Mouse (Mus musculus): ENCODE results near the gene Dysf.
"Not testable (repeated sequence)": the region's sequence is repeated elsewhere in the genome, so short reads cannot be mapped to it uniquely, and the experiment has no call there.

Dysf gene

DNA sequence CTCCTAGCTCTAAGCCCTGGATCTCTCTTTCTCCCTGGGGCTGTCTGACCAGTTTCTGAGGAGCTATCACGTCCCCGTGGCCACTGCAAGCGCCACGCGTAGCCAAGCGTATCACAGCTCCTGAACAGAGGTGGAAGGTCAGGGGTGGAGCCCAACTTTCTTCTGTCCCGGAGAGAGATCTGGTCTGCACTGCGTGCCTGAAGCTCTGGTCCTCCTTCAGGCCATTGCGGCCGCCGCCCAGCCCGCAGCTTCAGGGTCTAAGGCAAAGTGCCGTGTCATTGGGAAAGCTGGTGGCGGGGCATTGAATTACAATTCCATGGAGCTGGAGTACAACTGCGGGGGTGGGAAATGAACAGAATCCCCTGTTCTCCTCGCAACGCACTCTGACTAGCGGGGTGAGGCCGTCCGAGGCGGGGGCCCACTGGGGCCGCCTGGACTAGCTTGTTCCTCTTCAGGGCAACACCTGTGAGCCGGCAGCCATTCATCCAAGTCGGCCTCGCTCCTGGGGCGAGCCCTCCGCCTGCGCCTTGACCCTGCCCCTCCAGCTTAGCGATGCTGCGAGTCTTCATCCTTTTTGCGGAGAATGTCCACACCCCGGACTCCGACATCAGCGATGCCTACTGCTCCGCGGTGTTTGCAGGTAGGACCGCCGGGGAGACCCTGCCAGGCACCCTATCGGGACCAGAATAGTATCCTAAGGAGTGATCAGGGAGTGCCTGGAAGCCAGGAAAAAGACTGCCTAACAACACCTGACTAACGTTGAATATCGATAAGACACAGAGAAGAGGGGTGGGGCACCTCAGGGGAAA, at the start of gene Dysf:
Gene Dysf (plus strand): TSS at position 228 of the 809 bp plus-strand sequence.
- DNase-seq (ENCODE audit: extremely low spot score, low read depth, low spot score), result no peak

DNA sequence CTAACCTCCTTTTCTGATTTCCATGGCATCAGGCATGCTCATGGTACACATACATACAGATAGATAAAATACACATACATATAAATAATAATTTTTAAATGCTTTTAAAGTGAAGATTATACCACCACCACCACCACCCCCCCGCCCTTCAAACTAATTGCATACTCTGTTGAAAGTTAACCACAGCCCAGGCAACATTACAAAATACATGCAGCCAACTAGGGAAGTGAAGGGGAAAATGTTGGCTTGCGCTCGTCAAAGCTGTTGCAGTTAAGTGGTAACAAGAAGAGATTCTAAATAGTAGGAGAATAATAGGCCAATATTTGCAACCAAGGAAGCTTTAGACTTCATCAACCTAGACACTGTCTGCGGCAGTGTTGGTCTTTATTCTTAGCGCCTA, 20.7 kb upstream of the Dysf start:
- no peak for DNase-seq (ENCODE audit: extremely low spot score, low read depth, low spot score)

DNA sequence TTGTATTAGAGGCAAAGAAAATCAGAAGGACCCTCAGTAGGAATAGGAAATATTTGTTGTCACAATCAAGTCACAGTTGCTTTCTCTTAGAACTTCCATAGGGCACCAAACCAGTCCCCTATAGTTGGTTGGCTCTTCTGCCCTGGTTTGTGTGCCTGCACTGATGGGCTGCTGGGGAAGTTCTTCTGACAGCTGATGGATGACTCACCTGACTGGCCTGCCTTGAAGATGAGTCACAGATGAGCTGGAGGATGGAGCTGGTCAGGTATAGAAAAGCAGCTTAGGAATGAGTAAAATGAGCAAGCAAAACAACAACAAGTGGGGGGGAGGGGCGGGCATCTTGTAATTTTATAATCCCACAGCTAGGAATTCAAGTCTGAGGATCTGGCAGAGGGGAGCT, 5.7 kb upstream of the Dysf start:
- no peak for DNase-seq (ENCODE audit: extremely low spot score, low read depth, low spot score)

DNA sequence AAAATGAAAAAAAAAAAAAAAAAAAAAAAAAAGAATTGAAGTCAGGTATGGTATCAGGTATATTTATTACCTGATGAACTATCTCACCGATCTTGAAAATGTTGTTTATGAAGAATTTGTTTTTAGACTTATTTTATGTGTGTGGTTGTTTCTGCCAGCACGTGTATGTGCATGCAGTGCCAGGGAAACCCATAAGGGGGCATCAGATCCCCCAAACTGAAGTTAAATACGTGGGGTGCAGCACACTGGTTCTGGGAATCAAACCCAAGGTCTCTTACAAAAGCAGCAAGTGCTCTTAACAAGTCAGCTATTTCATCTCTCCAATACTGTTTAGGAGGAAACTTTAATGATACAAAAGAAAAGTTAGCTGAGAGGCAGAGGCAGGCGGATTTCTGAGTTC, 4.1 kb upstream of the Dysf start:
- DNase-seq (ENCODE audit: extremely low spot score, low read depth, low spot score), result no peak

DNA sequence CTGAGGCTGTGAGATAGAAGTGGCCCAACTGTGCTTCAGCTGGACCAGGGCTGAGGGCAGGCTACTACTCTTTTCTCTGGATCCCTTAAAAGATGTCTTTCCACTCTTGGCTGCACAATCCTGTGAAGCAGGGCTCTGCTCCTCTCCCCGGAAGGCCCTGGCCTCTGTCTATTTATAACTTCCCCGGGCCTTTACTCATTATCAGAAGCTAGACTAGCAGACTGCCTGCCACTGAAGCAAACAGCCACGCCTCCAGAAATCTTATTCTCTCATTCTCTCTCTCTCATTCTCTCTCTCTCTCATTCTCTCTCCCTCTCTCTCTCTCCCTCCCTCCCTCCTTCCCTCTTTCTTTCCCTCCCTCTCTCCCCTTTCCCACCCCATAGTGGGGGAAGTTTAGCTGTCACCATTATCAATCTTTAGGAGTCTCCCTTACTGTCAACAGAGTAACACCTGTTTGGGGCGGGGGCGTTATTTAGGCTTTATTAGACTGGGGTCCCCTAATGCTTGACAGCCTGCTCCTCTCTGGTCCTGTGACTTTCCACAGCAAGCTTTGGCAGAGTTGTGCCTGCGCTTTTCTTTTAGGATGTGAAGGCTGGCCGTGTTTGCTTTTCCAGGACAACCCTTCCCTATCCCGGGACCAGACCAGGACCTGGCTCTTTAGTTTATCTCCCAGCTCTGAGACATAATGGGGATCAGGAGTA, 932 bp downstream of the Dysf start:
- DNase-seq (ENCODE audit: extremely low spot score, low read depth, low spot score), result no peak

DNA sequence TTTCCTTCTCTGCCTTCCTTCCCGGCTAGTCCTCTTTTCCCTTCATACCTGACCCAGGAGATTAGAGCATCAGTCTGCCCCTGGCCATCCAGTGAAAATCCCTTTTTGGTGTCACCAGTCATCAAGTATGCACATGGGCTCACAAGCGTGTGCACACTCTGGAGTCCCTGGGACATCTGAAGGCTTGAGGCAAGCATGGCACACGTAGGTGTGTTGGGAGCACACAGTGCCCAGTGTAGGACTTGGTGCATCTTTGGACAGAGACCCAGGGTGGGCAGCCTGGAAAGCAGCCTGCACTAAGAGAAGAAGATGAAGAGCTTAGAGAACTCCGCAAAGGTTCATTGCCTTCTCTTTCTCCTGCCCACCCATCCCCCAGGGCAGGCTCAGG, 1.5 kb downstream of the Dysf start:
- no peak for DNase-seq (ENCODE audit: extremely low spot score, low read depth, low spot score)

DNA sequence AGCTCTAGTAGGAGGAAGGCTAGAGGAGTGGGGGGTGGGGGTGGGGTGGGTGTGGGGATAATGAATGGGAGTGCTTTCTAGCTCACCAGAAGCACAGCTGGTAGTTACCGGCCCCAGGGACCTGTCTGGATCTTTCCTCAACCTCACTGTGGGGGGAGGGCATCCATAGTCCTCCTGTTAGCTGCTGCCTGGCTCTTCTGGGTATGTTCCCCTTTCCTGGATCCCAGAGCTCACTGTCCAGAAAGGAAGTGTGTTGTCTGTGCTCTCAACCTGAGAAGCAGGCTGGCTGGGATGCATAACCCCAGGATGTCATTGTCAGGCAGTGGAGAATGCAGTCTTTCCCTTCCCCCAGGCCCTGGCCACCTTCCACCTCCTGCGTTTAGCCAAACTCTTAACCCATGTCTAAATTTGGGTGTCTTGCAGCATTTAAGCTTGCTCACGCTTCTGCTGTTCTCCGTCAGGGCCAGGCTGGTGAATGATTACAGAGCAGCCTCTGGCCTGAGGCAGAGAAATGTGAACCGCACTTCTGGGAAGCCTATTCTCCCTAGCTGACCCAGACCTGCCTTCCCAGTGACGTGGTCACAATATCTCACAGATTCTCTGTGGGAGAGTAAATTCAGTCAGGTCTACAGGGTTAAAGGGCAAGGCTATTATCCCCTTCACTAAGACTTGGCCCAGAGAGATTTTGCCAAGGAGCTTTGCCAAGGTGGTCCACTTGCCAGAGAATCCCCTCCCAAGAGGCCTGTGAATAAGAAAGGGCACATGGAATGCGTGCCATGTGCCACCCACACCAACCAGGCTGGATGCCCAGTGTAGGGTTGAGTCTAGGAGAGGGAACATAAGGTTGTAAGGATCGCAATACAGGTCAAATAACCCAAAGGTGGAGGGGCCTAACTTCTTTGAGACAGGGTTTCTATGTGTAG, 2.2 kb downstream of the Dysf start:
- DNase-seq (ENCODE audit: extremely low spot score, low read depth, low spot score), result no peak

DNA sequence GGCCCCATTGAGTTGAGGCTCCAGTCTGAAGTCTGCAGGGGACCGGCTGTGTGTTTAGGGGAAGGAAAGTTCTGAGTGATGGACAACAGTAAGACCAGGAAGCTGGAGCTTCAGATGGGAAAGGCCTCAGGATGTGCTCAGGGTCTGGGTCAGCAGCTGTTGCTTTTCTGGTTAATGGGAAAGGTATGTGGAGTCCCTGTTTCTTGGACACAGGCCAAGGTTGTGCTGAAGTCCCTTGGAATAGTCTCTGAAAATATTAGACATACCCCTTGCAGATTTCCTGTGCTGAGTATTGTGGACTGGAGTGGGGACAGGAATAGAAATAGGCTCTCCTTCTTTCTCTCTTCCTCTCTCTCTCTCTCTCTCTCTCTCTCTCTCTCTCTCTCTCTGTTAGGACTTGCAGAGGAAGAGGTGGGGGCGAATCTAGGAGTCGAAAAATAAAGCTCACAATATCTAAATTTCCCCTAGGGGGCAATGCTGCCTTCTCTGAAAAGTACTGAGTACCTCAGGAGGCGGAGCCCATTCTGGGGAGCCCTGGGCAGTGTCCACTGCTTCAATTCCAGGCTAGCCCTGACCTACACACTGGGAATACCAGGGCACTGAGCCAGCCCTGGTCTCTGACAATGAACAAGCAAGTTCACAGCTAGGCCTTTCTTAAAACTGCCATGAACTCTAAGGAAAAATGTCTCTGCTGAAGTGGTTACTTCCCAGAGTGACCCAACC, 6.7 kb downstream of the Dysf start:
- not testable (repeated sequence) for DNase-seq (ENCODE audit: extremely low spot score, low read depth, low spot score)

DNA sequence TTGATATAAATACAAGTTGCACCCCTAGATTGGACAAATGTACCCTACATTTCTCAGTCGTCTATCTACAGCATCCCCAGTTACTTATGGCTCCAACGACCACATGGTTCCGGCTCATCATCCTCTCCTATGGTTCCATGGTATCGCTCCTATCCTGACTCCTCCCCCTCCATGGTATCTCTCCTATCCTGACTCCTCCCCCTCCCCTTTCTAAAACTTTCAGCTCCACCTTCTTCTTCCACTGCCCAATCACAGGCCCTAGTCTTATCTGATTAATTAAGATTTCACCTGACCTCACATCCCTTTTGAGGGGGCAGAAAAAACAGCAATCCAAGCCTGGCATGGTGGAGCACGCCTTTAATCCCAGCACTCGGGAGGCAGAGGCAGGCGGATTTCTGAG, 8.5 kb downstream of the Dysf start:
- DNase-seq (ENCODE audit: extremely low spot score, low read depth, low spot score), result no peak

DNA sequence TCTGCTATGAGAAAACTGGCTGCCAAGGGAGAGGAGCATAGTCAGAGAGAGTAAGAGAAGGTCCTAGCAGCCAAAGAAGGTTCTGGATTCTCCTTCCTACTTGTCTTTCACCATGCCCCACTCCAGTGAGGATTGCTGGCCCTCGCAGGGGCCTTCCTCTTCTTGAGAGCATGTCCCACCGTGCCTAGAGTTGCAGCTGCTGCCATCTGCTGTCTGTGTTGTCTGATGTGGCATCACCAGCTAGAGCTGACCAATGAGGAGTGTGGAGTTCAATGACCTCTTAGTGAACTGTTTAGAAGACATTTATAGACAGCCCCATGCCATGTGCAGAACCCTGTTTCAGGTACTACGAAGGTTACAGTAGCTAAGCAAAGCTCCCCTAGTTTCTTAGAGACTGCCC, 9.0 kb downstream of the Dysf start:
- no peak for DNase-seq (ENCODE audit: extremely low spot score, low read depth, low spot score)

DNA sequence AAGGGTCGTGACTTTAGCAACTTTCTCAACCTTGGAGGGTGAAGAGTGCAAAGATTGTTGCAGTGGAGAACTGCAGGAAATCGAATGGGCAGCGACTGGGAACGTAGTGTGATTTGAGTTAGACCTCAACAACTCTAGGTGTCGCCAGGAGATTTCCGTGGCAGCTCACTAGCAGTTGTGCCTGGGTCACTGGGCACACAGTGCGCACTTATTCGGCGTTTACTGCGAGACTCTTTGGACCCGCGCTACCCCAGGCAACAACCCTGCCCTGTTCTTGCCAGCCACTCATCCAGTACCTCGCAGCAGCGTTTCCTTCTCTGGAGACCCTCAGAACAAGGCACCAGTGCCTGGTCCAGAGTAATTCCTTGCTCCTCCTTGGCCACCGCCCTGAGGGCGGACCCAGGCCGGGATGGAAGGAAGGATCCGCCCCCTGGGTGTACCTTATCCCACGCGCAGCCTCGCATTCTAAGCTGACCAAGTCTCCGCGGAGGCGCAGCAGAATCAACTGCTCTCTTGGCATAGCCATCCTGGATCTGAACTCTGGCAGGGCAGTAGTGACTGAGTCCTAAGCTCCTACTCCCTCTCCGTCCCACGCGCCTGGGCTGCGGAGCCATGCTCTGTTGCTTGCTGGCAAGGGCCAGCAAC, 10.6 kb downstream of the Dysf start:
- no peak for DNase-seq (ENCODE audit: extremely low spot score, low read depth, low spot score)

DNA sequence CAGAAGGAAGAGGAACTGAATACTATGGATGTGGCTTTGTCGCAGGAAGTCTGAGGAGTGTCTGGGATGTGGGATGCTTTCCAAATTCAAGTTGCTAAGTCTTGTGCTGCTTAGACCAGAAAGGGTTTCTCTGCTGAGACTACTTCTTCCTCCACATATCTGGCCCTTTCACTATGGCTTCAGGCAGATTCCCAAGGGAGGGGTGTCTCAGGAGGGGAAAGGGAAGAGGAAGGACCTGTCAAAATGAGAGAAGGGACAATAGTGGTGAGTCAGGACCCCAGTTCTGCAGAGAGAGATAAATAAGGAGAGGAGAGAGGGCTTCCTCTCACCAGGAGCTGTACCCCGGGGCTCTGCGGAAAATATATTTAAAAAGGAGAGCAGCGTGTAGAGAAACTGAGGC, 11.6 kb downstream of the Dysf start:
- no peak for DNase-seq (ENCODE audit: extremely low spot score, low read depth, low spot score)

DNA sequence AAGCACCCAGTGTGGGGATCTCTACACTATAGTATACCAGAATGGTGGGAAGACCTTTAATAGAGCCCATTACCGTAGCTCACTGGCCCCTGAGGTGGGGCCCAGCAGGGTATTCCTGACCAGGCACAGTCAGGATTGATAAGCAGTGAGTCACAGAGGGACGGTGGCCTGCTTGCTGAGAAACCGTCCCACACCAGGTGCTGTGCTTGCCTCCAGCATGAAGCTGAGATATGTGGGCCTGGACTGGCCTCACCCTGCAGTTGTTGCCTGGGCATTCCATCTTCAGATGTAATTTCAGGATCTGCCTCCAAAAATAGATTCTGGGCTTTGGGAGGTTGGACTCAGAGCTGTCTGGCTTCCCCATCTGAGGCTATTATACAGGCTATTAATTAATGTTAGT, 13.6 kb downstream of the Dysf start:
- no peak for DNase-seq (ENCODE audit: extremely low spot score, low read depth, low spot score)

DNA sequence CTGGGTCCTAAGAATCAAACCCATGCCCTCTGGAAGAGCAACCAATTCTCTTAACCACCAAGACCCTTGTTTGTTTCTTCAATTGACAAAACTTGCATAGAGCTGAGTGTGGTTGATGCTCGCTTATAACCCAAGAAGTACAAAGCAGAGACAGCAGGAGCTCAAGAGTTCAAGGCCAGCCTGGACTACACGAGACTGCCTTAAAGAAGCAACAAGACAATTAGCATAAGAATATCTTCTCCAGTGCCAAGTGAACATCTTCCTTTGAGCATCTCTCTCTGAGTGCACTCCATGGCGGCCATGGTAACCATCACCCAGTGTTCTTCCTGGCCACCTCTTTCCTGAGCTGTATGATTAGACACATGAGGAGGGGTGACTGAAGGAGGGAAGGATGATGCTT, 17.2 kb downstream of the Dysf start:
- DNase-seq (ENCODE audit: extremely low spot score, low read depth, low spot score), result no peak

DNA sequence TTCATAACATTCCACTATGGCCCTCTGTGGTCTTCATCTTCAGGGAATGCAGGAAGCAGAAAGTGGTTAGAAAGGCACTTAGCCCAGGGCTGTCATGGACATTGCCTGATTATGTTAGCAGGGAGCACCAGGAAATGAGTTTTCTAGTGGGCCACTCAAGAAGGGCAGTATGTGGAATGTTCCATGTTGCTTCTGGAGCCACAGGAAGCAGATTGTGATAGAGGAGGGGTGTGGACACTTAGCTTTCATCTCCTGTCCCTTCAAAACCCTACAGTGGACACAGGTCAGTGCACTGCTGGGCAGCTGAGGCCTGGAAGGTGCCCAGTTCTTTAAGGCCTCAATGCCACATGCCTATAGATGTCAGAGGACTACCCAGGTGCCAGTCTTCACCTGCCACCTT, 20.4 kb downstream of the Dysf start:
- DNase-seq (ENCODE audit: extremely low spot score, low read depth, low spot score), result no peak

DNA sequence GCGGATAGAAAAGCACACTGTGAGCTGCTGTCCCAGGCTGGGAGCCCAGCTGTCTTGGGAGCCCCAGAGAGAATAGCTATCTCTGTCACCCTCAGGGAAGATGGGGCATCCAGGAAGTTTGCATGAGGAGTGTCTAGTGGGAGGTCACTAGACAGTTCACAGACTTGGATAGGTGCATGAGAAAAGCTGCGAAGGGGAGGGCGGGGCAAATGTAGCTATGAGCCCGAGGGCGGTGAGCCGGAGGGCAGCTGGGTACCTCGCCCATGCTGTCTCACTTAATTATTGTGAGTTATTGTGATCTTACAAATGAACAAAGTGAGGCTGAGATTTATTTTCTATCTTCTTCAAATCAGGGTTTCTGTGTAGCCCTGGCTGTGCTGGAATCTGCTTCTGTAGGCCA, 21.4 kb downstream of the Dysf start:
- DNase-seq (ENCODE audit: extremely low spot score, low read depth, low spot score), result no peak

DNA sequence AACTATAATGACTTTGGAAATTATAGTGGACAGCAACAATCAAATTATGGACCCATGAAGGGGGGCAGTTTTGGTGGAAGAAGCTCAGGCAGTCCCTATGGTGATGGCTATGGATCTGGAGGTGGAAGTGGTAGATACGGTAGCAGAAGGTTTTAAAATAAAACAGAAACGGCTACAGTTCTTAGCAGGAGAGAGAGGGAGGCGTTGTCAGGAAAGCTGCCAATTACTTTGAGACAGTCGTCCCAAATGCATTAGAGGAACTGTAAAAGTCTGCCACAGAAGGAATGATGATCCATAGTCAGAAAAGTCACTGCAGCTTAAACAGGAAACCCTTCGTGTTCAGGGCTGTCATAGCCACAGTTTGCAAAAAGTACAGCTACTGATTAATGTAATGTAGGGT, 24.1 kb downstream of the Dysf start:
- not testable (repeated sequence) for DNase-seq (ENCODE audit: extremely low spot score, low read depth, low spot score)

DNA sequence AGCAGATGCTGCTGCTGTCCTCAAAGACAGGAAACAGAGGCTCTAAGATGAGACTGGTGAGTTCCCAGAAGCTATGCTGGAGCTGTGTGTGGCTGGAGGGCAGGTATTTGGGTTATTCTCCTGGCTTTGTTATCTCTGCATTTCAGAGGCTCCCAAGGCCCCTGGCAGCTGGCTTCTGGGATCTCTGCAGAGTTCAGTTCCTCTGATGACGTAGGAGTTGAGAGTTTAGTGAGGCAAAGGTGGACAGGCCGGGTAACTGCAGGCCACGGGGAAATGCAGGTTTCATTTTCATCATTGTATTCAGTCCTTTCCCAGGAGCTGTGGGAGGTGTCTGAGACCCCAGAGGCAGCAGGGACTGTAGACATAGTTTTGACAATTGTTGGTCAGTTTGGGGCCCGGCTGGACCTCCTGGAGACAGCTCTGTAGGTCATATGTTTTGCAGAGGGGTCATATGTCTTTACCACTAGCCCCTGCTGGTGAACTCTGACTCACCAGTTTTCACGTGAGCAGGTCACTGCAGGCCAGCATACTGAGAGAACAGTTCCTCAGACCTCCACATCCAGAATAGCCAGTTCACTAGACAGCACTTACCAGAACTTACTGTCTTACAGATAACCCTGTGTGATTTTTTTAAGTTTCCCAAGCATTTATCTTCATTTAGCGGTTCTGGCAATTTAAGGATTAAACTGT, 35.0 kb downstream of the Dysf start:
- DNase-seq (ENCODE audit: extremely low spot score, low read depth, low spot score), result no peak

DNA sequence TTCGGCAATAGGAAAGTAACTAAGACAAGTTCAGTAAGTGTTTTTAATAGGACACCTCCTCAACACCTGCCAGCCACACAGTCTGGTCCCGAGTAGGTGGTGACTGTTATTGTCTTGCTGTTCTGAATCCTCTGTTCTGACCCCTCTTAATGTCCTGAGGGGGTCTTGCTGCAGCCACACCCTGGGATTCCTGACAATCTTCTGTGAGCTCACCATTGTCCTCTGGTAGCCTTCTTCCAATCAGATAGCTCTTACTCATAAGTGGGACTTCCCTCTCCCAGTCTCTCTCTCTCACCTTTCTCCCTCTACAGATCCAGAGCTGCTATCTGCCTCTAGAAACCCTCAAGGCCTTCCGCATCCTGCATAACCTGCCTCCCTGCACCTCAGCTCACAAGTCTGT, 36.3 kb downstream of the Dysf start:
- no peak for DNase-seq (ENCODE audit: extremely low spot score, low read depth, low spot score)

DNA sequence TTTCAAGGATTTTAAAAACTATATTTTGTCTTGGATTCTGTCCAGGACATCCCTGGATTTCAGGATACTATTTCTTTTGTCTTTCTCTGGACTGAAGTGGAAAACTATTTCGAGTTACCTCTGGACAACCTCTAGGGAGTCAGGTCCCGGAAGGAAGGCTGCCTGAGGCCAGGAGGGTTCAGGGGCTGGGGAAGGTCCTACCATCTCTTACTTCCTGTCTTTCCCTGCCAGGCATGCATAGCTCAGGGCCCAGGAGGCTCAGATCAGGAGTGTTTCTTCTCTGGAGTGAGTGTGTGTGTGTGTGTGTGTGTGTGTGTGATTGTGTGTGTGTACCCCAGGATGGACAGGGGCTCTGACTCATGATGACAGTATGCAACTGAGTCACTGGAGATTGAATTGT, 40.5 kb downstream of the Dysf start:
- no peak for DNase-seq (ENCODE audit: extremely low spot score, low read depth, low spot score)

Measured in hindlimb bud, embryonic 11.5 days (tissue).